Mouse (Mus musculus): ENCODE results near the gene Atxn1. TPM values are rescaled to one million over a fixed set of nuclear protein-coding genes. Genes with fewer than 3 reads are reported as not detected.

Atxn1 gene
- polyA plus RNA-seq, 1 experiment from 2014 or later, result 9.0 TPM

DNA sequence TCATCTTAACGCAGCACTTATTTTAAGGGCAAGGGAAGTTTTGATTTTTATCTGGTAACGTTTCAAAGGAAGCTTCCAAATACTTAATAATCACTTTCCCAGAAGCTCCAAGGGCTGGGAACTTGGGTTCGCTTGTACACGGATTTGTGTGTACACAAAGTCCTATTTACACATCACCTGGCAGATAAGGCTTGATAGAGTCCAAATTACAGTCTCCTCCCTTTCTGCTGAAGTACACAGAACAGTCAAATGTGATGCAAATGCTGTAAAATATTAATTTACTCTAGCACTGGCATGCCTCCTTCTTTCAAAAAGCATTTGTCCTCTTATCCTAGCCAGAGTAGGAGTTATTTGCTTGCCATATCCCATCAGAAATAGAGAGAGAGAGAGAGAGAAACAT is 6.5 kb downstream of the Atxn1 start:
- Histone ChIP-seq H3K4me3 (no peak overlapping the region), H3K27me3 (replicated peaks) (no peaks in the 10 kb centered on the region), H3K27ac (no peak overlapping the region), H3K4me2 (no peak overlapping the region), H3K9ac (no peak overlapping the region), H3K36me3 (replicated peaks) (no peaks in the 10 kb centered on the region), H3K4me1 (peaks cover 37% of the 10 kb centered on the region), H3K9me3 (no peaks in the 10 kb centered on the region)
- no peak for ATAC-seq (replicated peaks)
- WGBS, result 86% methylated on average over 4 of the region's 4 CpGs

DNA sequence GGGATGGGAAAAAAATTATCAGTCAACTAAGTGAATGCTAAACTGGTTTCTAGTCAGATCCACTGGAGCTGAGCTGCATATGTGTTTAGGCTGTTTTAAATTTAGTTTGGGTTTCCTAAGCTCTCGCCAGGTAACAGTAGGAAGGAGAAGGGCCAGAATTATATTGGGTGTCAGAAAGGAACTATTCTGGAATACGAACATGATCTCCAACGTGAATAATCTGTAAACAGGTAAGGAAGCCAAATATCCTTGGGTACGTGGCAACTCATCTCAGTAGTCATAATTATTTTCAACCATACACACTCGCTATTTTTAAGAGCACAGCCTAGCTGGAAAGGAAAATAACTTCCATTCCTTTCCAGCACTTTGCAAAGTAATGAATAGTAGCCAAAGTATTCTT is 7.2 kb downstream of the Atxn1 start:
- no peak overlapping the region for H3K27ac ChIP-seq
- H3K4me1 ChIP-seq, result peaks cover 33% of the 10 kb centered on the region
- ATAC-seq (replicated peaks), result no peak
- 93% methylated on average over 5 of the region's 5 CpGs for WGBS
- no peak overlapping the region for H3K4me2 ChIP-seq
- H3K9ac ChIP-seq, result no peak overlapping the region
- no peak overlapping the region for H3K4me3 ChIP-seq
- no peaks in the 10 kb centered on the region for H3K9me3 ChIP-seq
- H3K27me3 ChIP-seq (replicated peaks), result no peaks in the 10 kb centered on the region
- H3K36me3 ChIP-seq (replicated peaks), result no peaks in the 10 kb centered on the region

DNA sequence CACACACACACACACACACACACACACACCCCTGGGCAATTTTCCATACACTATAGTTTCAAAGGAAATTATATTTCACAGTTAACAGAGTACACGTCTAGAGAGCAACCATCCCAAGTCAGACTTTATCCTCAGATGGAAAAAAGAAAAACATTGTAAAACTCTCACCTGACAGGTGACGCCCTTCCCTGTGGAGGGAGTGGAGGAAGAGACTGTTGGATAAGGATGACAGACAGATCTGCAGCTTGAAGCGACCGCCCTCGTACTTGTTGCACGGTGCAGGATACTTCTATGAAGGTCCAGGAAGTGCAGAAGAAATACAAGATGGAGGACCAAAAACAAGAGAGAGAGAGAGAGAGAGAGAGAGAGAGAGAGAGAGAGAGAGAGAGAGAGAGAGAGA is 8.5 kb downstream of the Atxn1 start:
- ATAC-seq (replicated peaks), result no peak
- H3K4me2 ChIP-seq, result no peak overlapping the region
- no peaks in the 10 kb centered on the region for H3K9me3 ChIP-seq
- H3K36me3 ChIP-seq (replicated peaks), result no peaks in the 10 kb centered on the region
- no peaks in the 10 kb centered on the region for H3K27me3 ChIP-seq (replicated peaks)
- WGBS, result 86% methylated on average over 6 of the region's 6 CpGs
- no peak overlapping the region for H3K27ac ChIP-seq
- H3K4me1 ChIP-seq, result peaks cover 21% of the 10 kb centered on the region
- H3K4me3 ChIP-seq, result no peak overlapping the region
- no peak overlapping the region for H3K9ac ChIP-seq

DNA sequence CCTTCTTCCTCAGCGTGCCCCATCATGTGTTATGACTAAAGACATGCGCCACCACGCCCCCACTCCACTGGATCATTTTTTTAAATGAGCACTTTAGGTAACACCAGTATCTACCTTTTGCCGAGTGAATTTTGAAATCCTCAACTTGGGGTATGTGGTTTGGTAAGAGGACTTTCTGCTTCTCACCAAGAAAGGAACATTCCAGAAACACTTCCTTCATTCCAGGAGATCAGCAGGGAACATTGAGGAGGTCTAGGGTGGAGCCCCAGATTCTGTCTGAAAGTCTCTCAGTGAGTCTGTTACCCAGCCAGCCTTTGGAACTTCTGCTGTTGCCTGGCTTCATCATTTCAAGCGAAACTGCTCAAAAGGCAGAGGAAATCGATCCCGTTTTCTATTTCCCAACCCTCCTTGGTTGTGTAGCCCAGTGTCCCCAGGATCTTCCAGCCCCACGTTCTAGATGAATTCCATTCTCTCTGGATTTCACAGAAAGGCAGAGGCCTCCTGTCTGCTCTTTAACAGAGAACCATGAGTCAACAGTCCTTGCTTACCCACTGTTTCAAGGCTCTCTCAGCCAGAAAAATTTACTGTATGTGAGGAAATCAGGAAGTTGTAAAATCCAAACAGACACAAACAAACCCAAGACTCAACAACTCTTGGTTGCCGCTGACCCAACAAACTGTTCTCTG is 9.3 kb downstream of the Atxn1 start:
- no peaks in the 10 kb centered on the region for H3K36me3 ChIP-seq (replicated peaks)
- no peak overlapping the region for H3K4me2 ChIP-seq
- H3K27ac ChIP-seq, result no peak overlapping the region
- H3K4me1 ChIP-seq, result peaks cover 19% of the 10 kb centered on the region
- H3K4me3 ChIP-seq, result no peak overlapping the region
- H3K9ac ChIP-seq, result no peak overlapping the region
- no peaks in the 10 kb centered on the region for H3K9me3 ChIP-seq
- no peak for ATAC-seq (replicated peaks)
- no peaks in the 10 kb centered on the region for H3K27me3 ChIP-seq (replicated peaks)
- WGBS, result 90% methylated on average over 9 of the region's 9 CpGs

DNA sequence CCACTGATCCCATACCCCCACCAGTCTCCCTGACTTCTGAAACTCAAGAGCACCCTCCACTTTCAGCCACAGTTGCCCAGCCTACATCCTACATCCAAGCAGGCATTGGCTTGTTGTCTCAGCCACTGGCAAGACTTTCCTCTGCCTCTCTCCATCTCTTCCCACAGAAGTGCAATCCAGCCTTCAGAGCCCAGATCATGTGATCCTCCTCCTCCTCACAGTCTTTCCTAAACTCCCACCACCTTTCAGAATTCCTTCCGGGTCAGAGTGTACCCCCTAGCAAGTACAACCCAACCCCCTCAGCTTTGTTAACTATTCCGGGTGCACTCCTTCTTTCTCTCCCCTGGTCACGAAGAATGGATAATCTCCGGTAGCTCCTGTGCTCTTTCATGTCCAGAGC is 11.7 kb downstream of the Atxn1 start:
- ATAC-seq (replicated peaks), result no peak
- Histone ChIP-seq H3K4me2 (no peak overlapping the region), H3K9me3 (no peaks in the 10 kb centered on the region), H3K4me1 (peaks cover 6% of the 10 kb centered on the region), H3K4me3 (no peak overlapping the region), H3K27me3 (replicated peaks) (no peaks in the 10 kb centered on the region), H3K36me3 (replicated peaks) (no peaks in the 10 kb centered on the region), H3K9ac (no peak overlapping the region), H3K27ac (no peak overlapping the region)
- 51% methylated on average over 4 of the region's 4 CpGs for WGBS

DNA sequence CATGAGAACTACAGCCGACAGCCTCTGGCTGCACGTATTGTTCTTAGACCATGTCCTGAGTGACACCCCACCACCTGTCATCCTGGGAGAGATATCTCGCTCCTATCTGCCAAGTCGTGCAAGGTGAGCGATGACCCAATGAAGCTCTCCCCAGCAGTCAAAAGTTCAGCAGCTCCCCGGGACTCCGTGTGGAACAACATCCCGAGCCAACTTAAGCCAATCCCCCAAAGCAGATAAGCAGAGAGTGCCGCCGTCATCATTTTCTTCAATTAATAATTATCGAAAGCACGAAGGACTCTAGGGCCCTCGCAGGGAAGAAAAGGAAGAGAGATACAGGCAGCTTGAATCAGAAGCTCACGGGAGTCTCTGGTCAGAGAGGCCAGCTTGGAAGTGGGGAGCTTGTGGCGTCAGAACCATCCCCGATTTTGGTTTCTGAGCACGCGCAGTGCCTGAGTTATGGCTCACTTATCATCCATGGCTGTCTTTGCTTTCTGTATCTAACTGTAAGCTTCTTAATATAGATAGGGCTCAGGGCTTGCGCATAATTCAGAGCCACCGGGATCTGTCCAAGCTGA is 13.7 kb downstream of the Atxn1 start:
- no peaks in the 10 kb centered on the region for H3K36me3 ChIP-seq (replicated peaks)
- no peaks in the 10 kb centered on the region for H3K9me3 ChIP-seq
- H3K27ac ChIP-seq, result peak overlapping the region; percentile 27; the same call in 1 of the 2 replicates
- H3K27me3 ChIP-seq (replicated peaks), result no peaks in the 10 kb centered on the region
- peaks cover 6% of the 10 kb centered on the region for H3K4me1 ChIP-seq
- no peak overlapping the region for H3K9ac ChIP-seq
- no peak overlapping the region for H3K4me2 ChIP-seq
- 79% methylated on average over 20 of the region's 20 CpGs for WGBS
- ATAC-seq (replicated peaks), result no peak
- H3K4me3 ChIP-seq, result no peak overlapping the region

DNA sequence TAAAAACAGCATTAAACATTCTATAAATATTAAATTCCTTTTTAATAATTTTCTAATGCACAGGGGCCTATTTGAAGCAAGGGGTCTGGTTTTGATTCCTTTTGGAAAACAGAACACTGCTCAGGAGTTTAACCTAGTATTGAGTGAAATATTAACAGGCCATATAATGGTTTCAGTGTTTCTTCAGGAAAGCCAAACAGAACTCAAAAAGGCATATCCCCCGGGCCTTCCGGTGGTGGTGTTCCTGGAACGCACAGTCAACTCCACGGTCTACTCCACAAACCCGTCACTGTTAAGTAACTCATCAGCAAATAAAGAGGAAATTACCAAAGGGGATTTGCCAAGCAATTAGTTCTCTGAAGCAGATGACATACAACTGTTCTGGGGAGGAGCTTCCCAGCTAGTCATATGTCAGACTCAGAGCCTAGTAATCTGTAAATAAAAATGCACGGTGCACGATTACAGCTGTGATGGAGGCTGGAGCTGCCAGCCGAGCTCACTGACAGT is 14.4 kb downstream of the Atxn1 start:
- WGBS, result 61% methylated on average over 8 of the region's 8 CpGs
- peak overlapping the region; percentile 27; the same call in 1 of the 2 replicates for H3K27ac ChIP-seq
- no peak for ATAC-seq (replicated peaks)
- no peak overlapping the region for H3K4me3 ChIP-seq
- no peak overlapping the region for H3K9ac ChIP-seq
- H3K36me3 ChIP-seq (replicated peaks), result no peaks in the 10 kb centered on the region
- H3K4me2 ChIP-seq, result no peak overlapping the region
- no peaks in the 10 kb centered on the region for H3K9me3 ChIP-seq
- no peaks in the 10 kb centered on the region for H3K27me3 ChIP-seq (replicated peaks)
- peaks cover 6% of the 10 kb centered on the region for H3K4me1 ChIP-seq

DNA sequence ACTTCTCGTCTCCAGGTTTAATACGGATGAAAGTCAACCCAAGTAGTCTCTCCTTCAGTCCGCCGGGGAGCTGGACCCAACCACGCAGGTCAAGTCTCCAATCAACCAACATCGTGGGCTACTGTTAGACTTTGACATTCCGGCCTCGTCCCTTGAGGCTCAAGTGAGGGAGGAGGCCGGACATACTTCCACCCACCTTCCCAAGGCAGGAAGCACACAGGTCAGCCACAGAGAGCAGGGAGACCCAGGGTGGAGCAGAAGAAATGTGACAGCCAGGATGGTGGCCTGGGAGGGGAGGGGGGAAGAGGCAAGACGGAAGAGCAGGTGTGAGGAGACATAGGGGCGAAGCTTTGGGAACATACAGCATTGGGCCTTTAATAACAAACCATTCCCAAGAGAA is 18.7 kb downstream of the Atxn1 start:
- Histone ChIP-seq H3K27me3 (replicated peaks) (no peaks in the 10 kb centered on the region), H3K4me3 (no peak overlapping the region), H3K9ac (no peak overlapping the region), H3K9me3 (no peaks in the 10 kb centered on the region), H3K4me1 (peaks cover 6% of the 10 kb centered on the region), H3K36me3 (replicated peaks) (peaks cover 5% of the 10 kb centered on the region), H3K4me2 (no peak overlapping the region), H3K27ac (no peak overlapping the region)
- no peak for ATAC-seq (replicated peaks)
- WGBS, result 95% methylated on average over 11 of the region's 11 CpGs

DNA sequence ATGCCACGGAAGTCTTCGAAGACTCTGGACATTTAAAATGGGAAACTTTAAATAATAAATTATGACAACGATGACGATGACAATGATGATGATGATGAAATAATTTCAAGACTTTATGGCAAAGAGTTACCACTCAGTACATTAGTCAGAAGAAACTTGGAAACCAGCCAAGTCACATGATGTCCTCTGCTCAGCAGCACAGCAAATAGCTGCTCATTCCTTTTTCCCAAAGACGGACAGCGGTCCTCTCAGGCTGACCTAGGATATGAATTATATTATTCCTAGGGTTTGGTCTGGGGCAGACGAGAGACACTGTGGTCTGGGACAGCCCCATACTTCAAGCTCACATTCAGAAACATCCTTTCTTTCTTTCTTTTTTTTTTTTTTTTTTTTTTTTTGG is 22.5 kb downstream of the Atxn1 start:
- WGBS, result 93% methylated on average over 7 of the region's 7 CpGs
- no peak for ATAC-seq (replicated peaks)
- no peaks in the 10 kb centered on the region for H3K27me3 ChIP-seq (replicated peaks)
- H3K4me2 ChIP-seq, result no peak overlapping the region
- no peaks in the 10 kb centered on the region for H3K4me1 ChIP-seq
- H3K36me3 ChIP-seq (replicated peaks), result peaks cover 5% of the 10 kb centered on the region
- no peak overlapping the region for H3K9ac ChIP-seq
- no peak overlapping the region for H3K4me3 ChIP-seq
- no peaks in the 10 kb centered on the region for H3K9me3 ChIP-seq
- H3K27ac ChIP-seq, result no peak overlapping the region

DNA sequence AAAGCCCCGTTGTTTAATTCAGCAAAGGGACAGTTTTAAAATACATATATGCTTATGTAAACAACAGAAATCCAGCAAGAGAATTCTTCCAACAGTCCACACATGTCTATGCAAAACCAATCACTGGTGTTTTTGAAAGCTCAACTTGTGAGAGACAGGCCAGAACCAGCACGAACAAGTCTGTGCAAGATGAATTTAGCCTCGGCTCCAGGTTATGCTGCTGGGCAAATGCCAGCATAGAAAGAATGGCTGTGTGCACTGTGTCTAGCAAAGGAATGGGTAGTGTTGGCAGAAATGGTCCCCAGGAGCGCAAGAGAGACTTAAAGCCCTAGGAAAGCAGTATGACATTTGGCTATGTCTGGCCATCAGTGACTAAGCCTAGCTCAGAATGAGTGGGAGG is 24.1 kb downstream of the Atxn1 start:
- Histone ChIP-seq H3K27me3 (replicated peaks) (no peaks in the 10 kb centered on the region), H3K36me3 (replicated peaks) (peaks cover 5% of the 10 kb centered on the region), H3K4me3 (no peak overlapping the region), H3K9ac (no peak overlapping the region), H3K4me2 (no peak overlapping the region), H3K27ac (no peak overlapping the region), H3K9me3 (no peaks in the 10 kb centered on the region), H3K4me1 (no peaks in the 10 kb centered on the region)
- ATAC-seq (replicated peaks), result no peak
- WGBS, result 85% methylated on average over 4 of the region's 4 CpGs

DNA sequence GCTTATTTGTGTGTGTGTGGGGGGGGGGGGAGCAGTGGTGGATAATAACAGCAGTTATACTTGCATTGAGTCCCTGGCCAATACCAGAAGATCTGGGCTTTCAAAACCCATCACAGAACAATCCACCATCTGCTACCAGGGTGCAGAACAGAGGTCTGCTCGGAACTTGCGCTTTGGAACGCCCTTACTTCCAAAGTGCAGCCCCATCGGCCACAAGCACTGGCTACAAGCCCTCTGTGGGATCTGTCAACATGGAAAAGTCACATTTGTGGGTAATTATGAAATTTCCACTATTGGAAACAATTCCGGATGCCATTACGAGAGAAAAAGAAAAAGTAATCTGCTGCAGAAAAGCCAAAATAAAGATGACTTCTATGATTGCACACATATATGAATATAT is 25.2 kb downstream of the Atxn1 start:
- Histone ChIP-seq H3K27me3 (replicated peaks) (no peaks in the 10 kb centered on the region), H3K4me1 (no peaks in the 10 kb centered on the region), H3K36me3 (replicated peaks) (0 out of 2 replicates have a peak, but pooled peaks cover under 1% of the 10 kb centered on the region), H3K9ac (no peak overlapping the region), H3K27ac (no peak overlapping the region), H3K4me3 (no peak overlapping the region), H3K9me3 (no peaks in the 10 kb centered on the region), H3K4me2 (no peak overlapping the region)
- ATAC-seq (replicated peaks), result no peak
- WGBS, result 83% methylated on average over 6 of the region's 6 CpGs

DNA sequence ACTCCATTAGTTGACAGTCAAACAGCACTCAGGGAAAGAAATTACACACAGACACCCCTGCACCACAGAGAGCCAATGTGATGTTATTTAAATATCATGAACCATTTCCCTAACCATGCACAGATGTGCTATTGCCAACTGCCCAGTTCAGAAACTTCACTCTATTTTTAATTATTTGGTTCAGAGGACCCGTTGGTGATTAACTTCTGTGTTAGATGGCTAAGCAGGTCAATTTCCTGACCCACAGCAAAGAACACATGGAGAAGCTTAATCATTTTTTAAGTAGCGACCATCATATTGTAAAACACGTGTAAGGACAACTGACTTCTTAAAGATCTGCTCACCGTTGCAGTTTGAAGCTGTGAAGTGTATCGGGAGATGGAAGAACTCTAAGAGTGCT is 26.7 kb downstream of the Atxn1 start:
- 0 out of 2 replicates have a peak, but pooled peaks cover 6% of the 10 kb centered on the region for H3K4me1 ChIP-seq
- H3K27ac ChIP-seq, result no peak overlapping the region
- no peaks in the 10 kb centered on the region for H3K36me3 ChIP-seq (replicated peaks)
- no peak overlapping the region for H3K4me3 ChIP-seq
- 81% methylated on average over 5 of the region's 5 CpGs for WGBS
- H3K9ac ChIP-seq, result no peak overlapping the region
- no peaks in the 10 kb centered on the region for H3K27me3 ChIP-seq (replicated peaks)
- H3K4me2 ChIP-seq, result no peak overlapping the region
- H3K9me3 ChIP-seq, result no peaks in the 10 kb centered on the region
- no peak for ATAC-seq (replicated peaks)

DNA sequence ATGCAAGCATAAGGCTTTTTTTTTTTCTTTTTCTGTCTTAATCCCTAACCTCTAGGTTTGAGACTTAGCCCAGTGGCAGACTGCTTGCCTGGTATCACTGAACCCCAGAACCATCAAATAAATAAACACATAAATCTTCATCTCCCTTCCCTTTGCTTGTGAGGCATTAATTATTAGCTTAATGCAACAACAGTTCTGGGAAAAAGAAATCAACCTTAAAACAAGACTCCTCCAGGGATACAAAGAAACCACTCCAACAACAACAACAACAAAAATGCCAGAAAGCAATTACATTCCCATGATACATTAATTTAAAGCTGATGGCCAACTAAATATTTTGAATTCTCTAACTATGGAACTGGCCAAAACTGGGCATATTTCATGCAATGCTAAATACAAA is 28.0 kb downstream of the Atxn1 start:
- no peak overlapping the region for H3K9ac ChIP-seq
- no peak for ATAC-seq (replicated peaks)

More for the DNA sequence above, 28.0 kb downstream of the Atxn1 start:
- H3K4me2 ChIP-seq, result no peak overlapping the region
- H3K4me3 ChIP-seq, result no peak overlapping the region
- no peaks in the 10 kb centered on the region for H3K27me3 ChIP-seq (replicated peaks)
- H3K9me3 ChIP-seq, result no peaks in the 10 kb centered on the region
- H3K36me3 ChIP-seq (replicated peaks), result no peaks in the 10 kb centered on the region
- 0 out of 2 replicates have a peak, but pooled peaks cover 10% of the 10 kb centered on the region for H3K4me1 ChIP-seq
- no peak overlapping the region for H3K27ac ChIP-seq

Data from midbrain, embryonic 15.5 days (tissue).